Mouse (Mus musculus) urinary bladder, postnatal 14 days (tissue): ENCODE results near the gene Pld5.

Source experiments
- DNase-seq: peaks from one replicate; pipeline ENCODE4 v3.0.0; 2021; ENCODE audit warnings: low spot score

Pld5 gene

GRCm38 (mm10) chr1:176167784-176168183 is 107.3 kb downstream of the Pld5 start:
- no peak for DNase-seq

GRCm38 (mm10) chr1:176167114-176167513 is 108.0 kb downstream of the Pld5 start:
- DNase-seq, result no peak

- DNase-seq, result no peak
Measured at GRCm38 (mm10) chr1:176145306-176145705, 129.8 kb downstream of the Pld5 start.

GRCm38 (mm10) chr1:176134379-176134778 is 140.7 kb downstream of the Pld5 start:
- DNase-seq, result no peak

- DNase-seq, result no peak
Measured at GRCm38 (mm10) chr1:176125771-176126170, 149.3 kb downstream of the Pld5 start.

GRCm38 (mm10) chr1:176124441-176124840 is 150.7 kb downstream of the Pld5 start:
- DNase-seq, result no peak

DNA sequence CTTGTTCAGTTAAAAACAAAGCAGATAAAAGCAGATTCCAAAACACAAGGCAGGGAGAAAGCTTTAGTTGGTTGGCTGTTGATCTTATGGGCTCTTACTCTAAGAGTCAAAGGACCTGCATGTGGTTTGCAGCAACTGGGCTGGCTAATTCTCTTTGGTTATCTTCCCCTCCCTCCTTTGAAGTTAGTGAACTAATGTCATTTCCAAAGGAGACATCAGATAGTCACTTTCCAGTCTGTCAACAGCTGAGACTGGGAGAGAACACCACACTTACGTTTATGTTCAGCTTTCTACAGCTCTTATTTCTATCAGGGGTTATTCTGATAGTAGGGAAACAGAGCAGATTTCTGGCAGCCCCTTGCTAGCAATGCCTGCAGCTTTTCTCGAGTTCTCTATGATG is 151.3 kb downstream of the Pld5 start:
- DNase-seq, result no peak

DNA sequence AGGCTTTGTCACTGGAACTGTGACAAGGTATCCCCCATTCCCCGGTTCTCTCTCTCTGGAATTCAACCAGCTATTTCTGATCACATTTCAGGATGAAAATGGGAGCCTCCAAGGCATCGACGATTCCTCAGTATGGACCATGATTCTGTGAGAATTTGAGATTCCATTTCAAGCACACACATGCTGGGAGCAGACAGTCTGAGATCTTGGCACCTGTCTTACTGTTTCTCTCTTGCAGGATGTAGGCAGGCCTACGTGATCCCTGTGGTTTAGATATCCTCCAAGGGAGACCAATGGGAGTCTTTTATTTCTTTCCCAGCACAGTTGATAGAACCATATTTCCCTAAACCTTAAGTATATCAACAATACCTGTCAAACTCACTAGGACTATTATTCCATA is 159.5 kb downstream of the Pld5 start:
- DNase-seq, result no peak

DNA sequence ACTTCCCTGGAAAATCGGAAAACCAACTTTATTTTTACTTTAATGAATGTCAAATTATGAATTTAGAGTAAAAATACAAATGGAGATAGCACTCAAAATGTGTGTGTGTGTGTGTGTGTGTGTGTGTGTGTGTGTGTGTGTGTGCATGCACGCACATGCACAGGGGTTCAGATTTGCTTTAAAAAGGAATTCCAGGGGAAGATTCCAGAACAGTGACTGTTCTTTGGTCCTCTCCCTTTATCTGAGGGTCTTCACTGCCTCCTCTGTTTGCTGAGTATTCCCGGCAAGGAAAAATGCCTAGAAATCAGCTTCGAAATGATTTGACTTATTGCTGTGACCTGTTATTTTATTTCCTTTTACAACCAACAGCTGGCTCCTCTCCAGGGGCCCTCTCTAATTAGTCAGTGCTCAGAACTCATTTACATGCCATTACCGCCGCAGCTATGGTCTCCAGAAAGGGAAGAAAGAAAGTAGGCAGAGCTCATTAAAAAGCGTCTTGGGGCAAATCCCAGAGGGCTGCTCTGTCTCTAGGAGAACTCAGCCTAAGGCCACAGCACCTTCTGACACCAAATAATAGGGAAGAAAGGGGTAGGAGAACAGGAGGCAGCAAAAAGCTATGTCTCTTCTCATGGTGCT is 176.3 kb downstream of the Pld5 start:
- DNase-seq, result no peak

DNA sequence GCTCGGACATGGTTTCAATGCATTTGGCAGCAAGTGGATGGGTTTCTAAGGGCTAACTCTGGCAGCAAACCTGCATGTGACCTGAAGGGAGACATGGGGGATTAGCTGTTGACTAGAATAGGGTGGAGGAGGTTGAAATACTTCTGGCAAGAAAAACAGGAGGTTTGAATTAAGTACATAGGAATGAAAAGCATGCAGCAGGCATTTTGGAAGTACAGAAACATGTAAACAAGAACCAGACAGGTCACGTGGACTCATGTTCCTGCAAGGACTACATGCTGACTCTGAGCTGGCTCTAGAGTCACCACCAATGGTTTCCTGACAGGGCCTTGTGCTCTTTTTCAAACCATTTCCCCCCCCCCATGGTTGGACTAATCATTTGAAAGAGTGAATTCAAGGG is 183.0 kb downstream of the Pld5 start:
- no peak for DNase-seq

GRCm38 (mm10) chr1:176089382-176089781 is 185.7 kb downstream of the Pld5 start:
- no peak for DNase-seq

GRCm38 (mm10) chr1:176085952-176086648 is 189.0 kb downstream of the Pld5 start:
- no peak for DNase-seq

- no peak for DNase-seq
Measured at GRCm38 (mm10) chr1:176082306-176082705, 192.8 kb downstream of the Pld5 start.

GRCm38 (mm10) chr1:176080969-176081368 is 194.1 kb downstream of the Pld5 start:
- no peak for DNase-seq

- no peak for DNase-seq
Measured at GRCm38 (mm10) chr1:176078410-176078809, 196.7 kb downstream of the Pld5 start.

DNA sequence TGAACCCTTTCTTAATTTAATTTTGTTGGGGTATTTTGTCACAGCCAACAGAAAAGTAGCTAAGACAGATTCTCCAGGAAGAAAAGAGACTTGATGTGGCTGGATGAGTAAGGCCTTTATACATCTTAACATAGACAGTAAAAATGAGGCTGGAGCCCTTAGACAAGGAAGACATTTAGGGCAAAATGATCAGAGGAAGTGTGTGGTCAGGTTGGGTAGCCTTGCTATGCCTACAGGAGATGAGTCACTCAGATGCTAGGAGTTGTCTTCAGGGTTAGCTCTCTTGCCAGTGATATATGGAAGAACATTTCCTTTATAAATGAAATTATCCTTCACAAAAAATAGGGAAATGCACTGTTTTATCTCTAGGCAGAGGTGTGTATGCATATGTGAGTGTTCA is 198.3 kb downstream of the Pld5 start:
- no peak for DNase-seq

DNA sequence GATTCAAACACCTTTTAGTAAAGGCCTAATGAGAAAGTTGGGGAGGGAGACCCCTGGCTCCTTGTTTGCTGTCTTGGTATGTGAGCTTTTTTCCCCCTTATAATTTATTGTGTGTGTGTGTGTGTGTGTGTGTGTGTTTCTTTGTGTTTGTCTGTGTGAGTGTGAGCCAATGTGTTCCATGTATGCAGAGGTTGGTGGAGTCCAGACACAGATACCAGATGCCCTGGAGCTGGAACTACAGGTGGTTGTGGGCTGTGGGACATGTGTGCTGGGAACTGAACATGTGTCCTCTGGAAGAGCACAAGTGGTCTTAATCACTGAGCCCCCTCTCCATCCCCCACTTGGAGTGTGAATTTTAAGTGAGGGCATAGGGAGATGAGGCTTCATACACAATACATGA is 199.3 kb downstream of the Pld5 start:
- no peak for DNase-seq

DNA sequence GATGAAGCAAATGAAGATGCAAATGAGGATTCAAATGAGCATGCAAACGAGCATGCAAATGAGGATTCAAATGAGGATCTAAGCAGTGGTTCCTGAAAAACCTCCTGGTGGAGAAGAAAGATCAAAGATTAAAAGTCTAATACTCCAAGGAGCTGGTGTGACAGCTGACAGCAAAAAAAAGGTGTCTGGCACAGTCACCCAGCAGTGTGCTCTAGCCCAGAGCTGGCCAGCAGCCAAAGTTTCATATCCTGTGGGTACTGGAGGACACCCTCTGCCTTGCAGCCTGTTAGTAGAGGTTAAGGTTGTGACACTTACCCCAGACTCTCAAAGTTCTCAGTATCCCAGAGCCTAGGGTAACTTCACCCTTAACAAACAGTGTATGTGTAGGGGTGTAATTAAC is 199.7 kb downstream of the Pld5 start:
- peak; percentile 33 for DNase-seq

- no peak for DNase-seq
Measured at GRCm38 (mm10) chr1:176074526-176074925, 200.6 kb downstream of the Pld5 start.

DNA sequence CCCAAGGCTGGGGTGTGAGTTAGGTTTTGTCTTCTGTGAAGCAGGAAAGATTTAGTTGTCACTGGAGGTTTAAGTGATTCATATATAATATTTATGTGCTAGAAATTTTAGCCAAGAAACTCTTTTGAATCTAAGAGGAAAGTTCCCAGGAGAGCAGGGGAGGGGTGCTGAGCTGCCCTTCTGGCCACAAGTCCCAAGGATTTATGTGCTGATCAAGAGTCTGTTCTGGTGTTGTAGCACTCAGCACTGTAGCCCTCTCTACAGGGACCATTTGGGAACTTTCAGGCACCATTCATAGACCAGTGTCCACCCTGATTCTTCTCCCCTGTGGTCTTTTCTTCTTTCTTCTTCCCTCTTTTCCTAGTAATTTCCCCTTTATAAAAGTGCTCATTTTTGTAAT is 209.8 kb downstream of the Pld5 start:
- no peak for DNase-seq

GRCm38 (mm10) chr1:176064471-176064870 is 210.6 kb downstream of the Pld5 start:
- DNase-seq, result no peak

- DNase-seq, result no peak
Measured at GRCm38 (mm10) chr1:176053653-176054052, 221.5 kb downstream of the Pld5 start.

DNA sequence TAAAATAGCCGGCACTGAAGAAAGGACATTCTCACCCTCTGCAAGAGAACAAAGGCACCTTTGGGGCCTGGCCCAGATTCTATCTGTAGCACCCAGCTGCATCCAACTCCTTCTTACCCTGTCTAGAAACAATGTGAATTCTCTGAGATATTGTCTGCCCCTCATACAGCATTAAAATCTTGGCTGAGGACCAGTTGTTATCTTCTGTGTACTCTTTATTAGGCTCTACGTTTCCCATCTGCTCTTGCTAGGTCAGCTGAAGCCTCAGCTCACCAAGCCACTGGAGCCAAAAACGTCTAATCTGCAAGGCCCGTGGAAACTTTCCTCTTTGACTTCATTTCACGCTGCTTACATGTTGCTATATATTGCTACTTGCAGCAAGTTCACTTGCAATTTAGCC is 228.1 kb downstream of the Pld5 start:
- DNase-seq, result no peak

DNA sequence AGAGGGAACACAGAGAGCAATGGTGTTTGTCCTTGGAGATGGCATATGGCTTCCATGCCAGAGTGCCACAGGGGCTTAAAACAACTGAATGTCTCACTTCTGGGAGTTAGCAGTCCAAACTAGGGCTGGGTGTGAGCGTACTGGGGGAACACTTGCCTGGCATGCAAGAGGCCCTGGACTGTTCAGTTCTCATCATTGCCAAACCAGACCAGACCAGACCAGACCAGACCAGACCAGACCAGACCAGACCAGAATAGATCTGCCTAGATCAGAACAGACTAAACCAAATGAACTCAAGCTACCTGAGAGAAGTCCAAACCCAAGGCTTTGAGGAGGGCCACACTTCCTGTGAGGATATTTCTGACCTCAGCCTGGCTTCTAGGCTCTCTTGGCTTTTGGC is 228.7 kb downstream of the Pld5 start:
- no peak for DNase-seq
